26 mouse cellular contexts compared by ENCODE assay signal in genomic region chr16:18523563-18524245, GRCm38 (mm10). TPM values are rescaled to one million over a fixed set of nuclear protein-coding genes. Genes with fewer than 3 reads are reported as not detected.
DNase-seq lines count a peak whose midpoint lies in the region; ATAC-seq lines count a peak whose summit lies in the region.
"Had no signal": no experiment of that assay in that cellular context is flagged by ENCODE, and none has a peak within 500 bp of the region (broad histone marks: within the 10 kb centered on the region; RNA-seq: fewer than 3 reads in every experiment).

No protein-coding gene starts in this region.

- peak; percentile 90 for DNase-seq in heart, adult 11 months
- no peak for DNase-seq in heart, embryonic 10.5 days (ENCODE audit: low spot score)
- DNase-seq in brain, adult 2 months (ENCODE audit: low read depth, low spot score) = peak; percentile 3
- DNase-seq in heart, postnatal 10 days = peak; percentile 78 to 82
- no peak for DNase-seq in right cerebral cortex, postnatal 14 days
- no peak for DNase-seq in adipocyte (ENCODE audit: low spot score)
- DNase-seq: adrenal gland, adult 2 months; cerebellum, adult 11-12 months; cerebellum, adult 9-11 months; gastrocnemius, postnatal 36 days; kidney, adult 9 months; kidney, postnatal 14 days; thymus, adult 2 months; thymus, postnatal 4 days had no signal

- intact Hi-C loops in heart, postnatal 10 days (cut with DNase I) = no loop called here

- H3K9me3 ChIP-seq in heart, embryonic 10.5 days = no peaks in the 10 kb centered on the region
- H3K9me3 ChIP-seq in heart, embryonic 13.5 days = no peaks in the 10 kb centered on the region
- H3K9me3 ChIP-seq in kidney, embryonic 15.5 days (replicated peaks) = no peaks in the 10 kb centered on the region
- H3K9me3 ChIP-seq: embryonic facial prominence, embryonic 13.5 days; limb, embryonic 12.5 days; liver, embryonic 15.5 days; lung, embryonic 15.5 days; neural tube, embryonic 13.5 days had no signal

- H3K4me1 ChIP-seq in heart, embryonic 10.5 days = no peaks in the 10 kb centered on the region
- peaks cover 8% of the 10 kb centered on the region; the same call in 1 of the 2 replicates for H3K4me1 ChIP-seq in heart, embryonic 13.5 days
- no peaks in the 10 kb centered on the region for H3K4me1 ChIP-seq in kidney, embryonic 15.5 days
- H3K4me1 ChIP-seq: embryonic facial prominence, embryonic 13.5 days; forebrain, embryonic 10.5 days; limb, embryonic 12.5 days; liver, embryonic 15.5 days; lung, embryonic 15.5 days; neural tube, embryonic 13.5 days had no signal

- no peak overlapping the region for H3K4me3 ChIP-seq in heart, embryonic 10.5 days
- H3K4me3 ChIP-seq in heart, embryonic 13.5 days = no peak overlapping the region
- H3K4me3 ChIP-seq in kidney, embryonic 15.5 days (replicated peaks) = no peak overlapping the region
- H3K4me3 ChIP-seq: embryonic facial prominence, embryonic 13.5 days; forebrain, embryonic 10.5 days; left cerebral cortex, adult 2 months; limb, embryonic 12.5 days; liver, embryonic 15.5 days; lung, embryonic 15.5 days; neural tube, embryonic 13.5 days had no signal

- 88% methylated on average over 8 of the region's 8 CpGs for WGBS in heart, embryonic 10.5 days
- WGBS in heart, embryonic 13.5 days = 50% methylated on average over 8 of the region's 8 CpGs
- 91% methylated on average over 8 of the region's 8 CpGs for WGBS in kidney, embryonic 15.5 days

- H3K36me3 ChIP-seq in heart, embryonic 10.5 days = no peaks in the 10 kb centered on the region
- no peaks in the 10 kb centered on the region for H3K36me3 ChIP-seq in heart, embryonic 13.5 days
- H3K36me3 ChIP-seq in kidney, embryonic 15.5 days = no peaks in the 10 kb centered on the region
- H3K36me3 ChIP-seq: embryonic facial prominence, embryonic 13.5 days; forebrain, embryonic 10.5 days; limb, embryonic 12.5 days; liver, embryonic 15.5 days; lung, embryonic 15.5 days; neural tube, embryonic 13.5 days had no signal

- H3K9ac ChIP-seq in heart, embryonic 13.5 days = no peak overlapping the region
- H3K9ac ChIP-seq in kidney, embryonic 15.5 days = no peak overlapping the region
- H3K9ac ChIP-seq: embryonic facial prominence, embryonic 13.5 days; hindbrain, embryonic 14.5 days; limb, embryonic 12.5 days; liver, embryonic 15.5 days; lung, embryonic 15.5 days; neural tube, embryonic 13.5 days had no signal

- H3K27me3 ChIP-seq in heart, embryonic 10.5 days (ENCODE audit: insufficient read depth, poor library complexity, severe bottlenecking) = no peaks in the 10 kb centered on the region
- no peaks in the 10 kb centered on the region for H3K27me3 ChIP-seq in heart, embryonic 13.5 days (replicated peaks)
- no peaks in the 10 kb centered on the region for H3K27me3 ChIP-seq in kidney, embryonic 15.5 days
- H3K27me3 ChIP-seq: embryonic facial prominence, embryonic 13.5 days; limb, embryonic 12.5 days; liver, embryonic 15.5 days; lung, embryonic 15.5 days; neural tube, embryonic 13.5 days had no signal

- no peak for ATAC-seq in heart, embryonic 13.5 days (ENCODE audit: extremely low read depth, insufficient number of reproducible peaks, low FRiP score, low TSS enrichment)
- no peak for ATAC-seq in kidney, embryonic 15.5 days (replicated peaks; ENCODE audit: low FRiP score)
- ATAC-seq: intestine, postnatal 0 days had no signal

- no peak overlapping the region for H3K4me2 ChIP-seq in heart, embryonic 13.5 days
- H3K4me2 ChIP-seq in kidney, embryonic 15.5 days = no peak overlapping the region
- H3K4me2 ChIP-seq: embryonic facial prominence, embryonic 13.5 days; hindbrain, embryonic 14.5 days; limb, embryonic 12.5 days; liver, embryonic 15.5 days; lung, embryonic 15.5 days; midbrain, embryonic 11.5 days; neural tube, embryonic 13.5 days had no signal

- no peak overlapping the region for H3K27ac ChIP-seq in heart, embryonic 10.5 days
- H3K27ac ChIP-seq in heart, embryonic 13.5 days (replicated peaks) = peak overlapping the region; percentile 33; the same call in 1 of the 2 replicates
- no peak overlapping the region for H3K27ac ChIP-seq in kidney, embryonic 15.5 days
- H3K27ac ChIP-seq: embryonic facial prominence, embryonic 13.5 days; forebrain, embryonic 10.5 days; hindbrain, embryonic 14.5 days; left cerebral cortex, adult 2 months; limb, embryonic 12.5 days; liver, embryonic 15.5 days; lung, embryonic 15.5 days; neural tube, embryonic 13.5 days had no signal

RNA-seq across cellular contexts. Expression of gene Rtl10, which starts 25.0 kb away (rescaled TPM):
- polyA plus RNA-seq in heart, embryonic 10.5 days (2016; fragmentation: Nextera tagmentation; extraction: Ambion mirVana) = 1.3 and 1.6 TPM in 2 replicates
- 1.5 and 1.7 TPM in 2 replicates for polyA plus RNA-seq in heart, embryonic 13.5 days (2015; fragmentation: Nextera tagmentation; extraction: Ambion mirVana)
- total RNA-seq in heart, postnatal 10 days (2021) = 1 to 10 TPM; 4.0 to 5.6 TPM
- polyA plus RNA-seq in kidney, embryonic 15.5 days (2015; fragmentation: Nextera tagmentation; extraction: Ambion mirVana) = 3.1 and 3.3 TPM in 2 replicates

RNA-seq across cellular contexts. Expression of gene Gnb1l, which starts 25.2 kb away (rescaled TPM):
- polyA plus RNA-seq in heart, embryonic 10.5 days (2016; fragmentation: Nextera tagmentation; extraction: Ambion mirVana) = 10.8 and 17.1 TPM in 2 replicates
- 8.7 and 9.1 TPM in 2 replicates for polyA plus RNA-seq in heart, embryonic 13.5 days (2015; fragmentation: Nextera tagmentation; extraction: Ambion mirVana)
- total RNA-seq in heart, postnatal 10 days (2021) = 1 to 10 TPM; 6.4 to 6.9 TPM
- polyA plus RNA-seq in kidney, embryonic 15.5 days (2015; fragmentation: Nextera tagmentation; extraction: Ambion mirVana) = 13.7 and 17.2 TPM in 2 replicates

Comparison
In these comparisons a context has a peak if more than half of its experiments do, and no peak if none do; other contexts are left out.
1. DNase-seq: peak in heart, adult 11 months (single experiment), brain, adult 2 months (single experiment) and heart, postnatal 10 days (2 of 2); none in heart, embryonic 10.5 days (single experiment), right cerebral cortex, postnatal 14 days (single experiment) and adipocyte (single experiment).